Mouse (Mus musculus): Measurements from ENCODE around the gene Cisd1.
"Not testable (repeated sequence)": the region's sequence is repeated elsewhere in the genome, so short reads cannot be mapped to it uniquely, and the experiment has no call there.

- not testable (repeated sequence) for TF ChIP-seq POLR2A (IDR thresholded peaks at IDR 0.05; ENCODE audit: low read depth, low read length); CTCF (IDR thresholded peaks at IDR 0.05; ENCODE audit: borderline replicate concordance, insufficient read depth, low read length)
Observed at GRCm38 (mm10) chr10:71383552-71383924, 38.8 kb upstream of the Cisd1 start.
